ENCODE assay signal across 10 mouse cellular contexts in genomic region chr7:83549951-83550407, GRCm38 (mm10). TPM values are rescaled to one million over a fixed set of nuclear protein-coding genes. Genes with fewer than 3 reads are reported as not detected.
DNase-seq lines count a peak whose midpoint lies in the region; ATAC-seq and TF ChIP-seq lines count a peak whose summit lies in the region.
"Had no signal": no experiment of that assay in that cellular context is flagged by ENCODE, and none has a peak within 500 bp of the region (broad histone marks: within the 10 kb centered on the region; RNA-seq: fewer than 3 reads in every experiment).

No protein-coding gene starts in this region.

- no peak for ATAC-seq in cerebellum, adult (ENCODE audit: insufficient number of reproducible peaks, low FRiP score, low TSS enrichment)
- ATAC-seq in forebrain, postnatal 0 days: peak; percentile 72
- no peak; the same call in 1 of the 2 replicates for ATAC-seq in granulocyte monocyte progenitor cell, adult 5-6 weeks (replicated peaks; ENCODE audit: poor library complexity, severe bottlenecking)

- WGBS in forebrain, postnatal 0 days: 27% methylated on average over 5 of the region's 5 CpGs

- peak overlapping the region; percentile 48 for H3K4me2 ChIP-seq in forebrain, postnatal 0 days (ENCODE audit: low read depth)
- H3K4me2 ChIP-seq: limb, embryonic 15.5 days had no signal

- H3K4me1 ChIP-seq in forebrain, postnatal 0 days (ENCODE audit: insufficient read depth): peaks cover 15% of the 10 kb centered on the region

- DNase-seq in cerebellum, adult 9-10 months: peak; percentile 79
- peak; percentile 43 for DNase-seq in thymus, postnatal 0 days (ENCODE audit: low spot score)
- no peak for DNase-seq in thymus, postnatal 25 days
- peak; percentile 92 for DNase-seq in forebrain, postnatal 0 days
- peak; percentile 58 to 82 for DNase-seq in left cerebral cortex, postnatal 25 days (ENCODE audit: low spot score in 2 of 2)
- peak; percentile 33 for DNase-seq in retina, adult 2 months (ENCODE audit: low read depth, low spot score)

- peak overlapping the region; percentile 26 for H3K4me3 ChIP-seq in forebrain, postnatal 0 days (ENCODE audit: low read depth, low read length)
- H3K4me3 ChIP-seq: limb, embryonic 15.5 days had no signal

- no peaks in the 10 kb centered on the region for H3K36me3 ChIP-seq in forebrain, postnatal 0 days (ENCODE audit: insufficient read depth)
- H3K36me3 ChIP-seq: G1E; limb, embryonic 15.5 days had no signal

- peak overlapping the region; percentile 53 for H3K9ac ChIP-seq in forebrain, postnatal 0 days
- H3K9ac ChIP-seq: limb, embryonic 15.5 days had no signal

- peak overlapping the region; percentile 85 for H3K27ac ChIP-seq in forebrain, postnatal 0 days (ENCODE audit: low read depth, low read length)
- H3K27ac ChIP-seq: limb, embryonic 15.5 days had no signal

- peak; percentile 78 for TF ChIP-seq CTCF in forebrain, postnatal 0 days (IDR thresholded peaks at IDR 0.05; ENCODE audit: low read depth)

- intact Hi-C loops in left cerebral cortex, postnatal 25 days (cut with DNase I): loop anchor here (1.0 to 5.0 kb wide), 4 partner anchors 108 to 835 kb away; no protein-coding TSS in a partner anchor

- no peaks in the 10 kb centered on the region for H3K27me3 ChIP-seq in forebrain, postnatal 0 days (ENCODE audit: insufficient read depth, low read length)
- H3K27me3 ChIP-seq: limb, embryonic 15.5 days had no signal

- no peaks in the 10 kb centered on the region for H3K9me3 ChIP-seq in forebrain, postnatal 0 days (ENCODE audit: low read length)
- H3K9me3 ChIP-seq: G1E; limb, embryonic 15.5 days had no signal

RNA-seq across cellular contexts. Expression of gene Tmc3, which starts 34.7 kb away (rescaled TPM):
- polyA plus RNA-seq in thymus, postnatal 0 days (2015; fragmentation: Nextera tagmentation; extraction: Ambion mirVana): 1.8 and 2.0 TPM in 2 replicates
- 0.24 and 0.46 TPM in 2 replicates for total RNA-seq in forebrain, postnatal 0 days (2014; rRNA removed)
- polyA plus RNA-seq in forebrain, postnatal 0 days (2015; fragmentation: Nextera tagmentation; extraction: Ambion mirVana): 0.08 TPM in 1 of 2 replicates, not detected in the other
- under 1 TPM; 0.07 to 0.14 TPM for total RNA-seq in left cerebral cortex, postnatal 25 days (2021)
- total RNA-seq in granulocyte monocyte progenitor cell, adult 5-6 weeks (2014; fragmentation: Nextera tagmentation): not detected in 2 replicates
- 0.04 TPM in 1 of 2 replicates, not detected in the other for total RNA-seq in granulocyte monocyte progenitor cell, adult 5-6 weeks (2017)
- polyA plus RNA-seq: G1E had no signal
